Mouse (Mus musculus): Measurements from ENCODE around the gene Syt14. TPM values are rescaled to one million over a fixed set of nuclear protein-coding genes. Genes with fewer than 3 reads are reported as not detected.

Gene Syt14
- total RNA-seq, 2 experiments from 2014 or later = 0.12 to 0.15 TPM

Other genes with a start within 250 kb of the Syt14 start
- 10 to 100 TPM; 11.5 to 13.2 TPM for gene Sertad4, start 180.0 kb downstream of the Syt14 start, total RNA-seq (2021)
- gene Diexf, start 94.5 kb upstream of the Syt14 start, total RNA-seq (2021) = 10 to 100 TPM in 1 of 2 experiments, 1 to 10 TPM in 1; 7.0 to 10.8 TPM
- gene Irf6, start 117.3 kb upstream of the Syt14 start, total RNA-seq (2021) = 1 to 10 TPM; 4.1 to 4.6 TPM
- gene A130010J15Rik, start 132.3 kb upstream of the Syt14 start, total RNA-seq (2021) = 1 to 10 TPM; 5.5 to 6.1 TPM
- gene Traf3ip3, start 165.9 kb upstream of the Syt14 start, total RNA-seq (2021) = 1 to 10 TPM; 1.6 to 2.6 TPM
- gene Lamb3, start 171.9 kb upstream of the Syt14 start, total RNA-seq (2021) = 10 to 100 TPM in 1 of 2 experiments, 1 to 10 TPM in 1; 9.0 to 12.2 TPM
- gene Hsd11b1, start 228.3 kb upstream of the Syt14 start, total RNA-seq (2021) = 1 to 10 TPM; 1.1 to 1.3 TPM
- 10 to 100 TPM; 51.2 to 51.4 TPM for gene G0s2, start 237.4 kb upstream of the Syt14 start, total RNA-seq (2021)

All from heart, postnatal 10 days (tissue).